Mouse (Mus musculus) thymus, postnatal 36 days (tissue): ENCODE data around the gene Olfr392.

ENCODE experiments used
- DNase-seq, 2 experiments: peaks; one replicate each; pipeline ENCODE4 v3.0.0; 2022; ENCODE audit warnings: mixed read lengths in 2 of 2

Gene Olfr392

DNA sequence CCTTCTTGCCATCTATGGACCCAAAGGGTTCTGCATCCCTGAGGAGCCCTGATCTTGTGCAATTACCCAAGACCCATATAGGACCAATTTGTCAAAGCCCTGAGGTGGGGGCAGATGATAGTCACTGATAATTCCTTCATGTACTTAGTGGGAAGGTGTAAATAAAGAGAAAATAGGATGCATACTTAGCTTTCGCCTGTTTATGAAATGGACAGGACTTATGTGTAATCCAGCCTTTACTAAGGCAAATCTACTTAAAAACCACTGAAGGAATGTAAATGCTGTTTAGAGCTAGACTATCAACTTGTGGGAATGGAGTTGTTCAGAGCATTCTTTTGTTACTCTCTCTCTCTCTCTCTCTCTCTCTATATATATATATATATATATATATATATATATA, at the start of gene Olfr392:
Olfr392 (minus strand) TSS at position 101 of the 400 bp plus-strand sequence.
- DNase-seq = no peak

GRCm38 (mm10) chr11:73851354-73851753, 34.5 kb upstream of the Olfr392 start, which contains the start of gene Olfr393:
TSS of gene Olfr393 (minus strand) at chr11:73851454.
- DNase-seq = no peak

DNA sequence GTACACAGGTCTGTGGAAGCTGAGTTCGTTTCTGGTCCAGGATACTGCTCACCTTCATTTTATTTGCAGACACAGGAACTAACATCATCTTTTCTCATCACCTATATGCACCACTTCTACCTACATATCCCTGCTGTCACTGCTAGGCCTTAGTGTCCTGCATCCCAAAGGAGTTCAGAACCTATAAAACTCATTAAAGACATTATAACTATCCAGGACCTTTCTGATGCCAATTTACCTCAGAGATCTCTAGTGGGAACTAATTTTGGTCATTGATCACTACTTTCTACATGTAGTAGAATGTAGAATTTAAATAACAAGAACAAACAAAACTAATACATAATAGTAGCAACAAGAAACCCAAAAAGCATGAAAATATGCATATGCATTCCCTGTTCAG, 13.9 kb downstream of the Olfr392 start, which contains the start of gene Olfr391-ps:
Olfr391-ps (minus strand) TSS at position 101 of the 400 bp plus-strand sequence.
- DNase-seq = no peak

GRCm38 (mm10) chr11:73782664-73783063, 34.2 kb downstream of the Olfr392 start, which contains the start of gene Olfr390:
TSS of gene Olfr390 (plus strand) at chr11:73782964.
- DNase-seq = no peak

GRCm38 (mm10) chr11:73780613-73781012, 36.2 kb downstream of the Olfr392 start, which contains the start of gene Olfr389:
TSS of gene Olfr389 (minus strand) at chr11:73780713.
- DNase-seq = no peak
